Mouse (Mus musculus): ENCODE measurements around the gene Gng12. TPM values are rescaled to one million over a fixed set of nuclear protein-coding genes. Genes with fewer than 3 reads are reported as not detected.
"Not testable (repeated sequence)": the region's sequence is repeated elsewhere in the genome, so short reads cannot be mapped to it uniquely, and the experiment has no call there.

Gene Gng12
- polyA plus RNA-seq, 1 experiment, result 22.9 TPM

- WGBS, result 98% methylated on average over 2 of the region's 2 CpGs
- no peak overlapping the region for H3K27ac ChIP-seq (ENCODE audit: control insufficient read depth, insufficient read depth, low read depth, low read length, poor library complexity)
- no peak overlapping the region for H3K4me3 ChIP-seq (replicated peaks; ENCODE audit: control insufficient read depth, low read depth, low read length)
- peaks cover 2% of the 10 kb centered on the region; the same call in 1 of the 2 replicates for H3K4me1 ChIP-seq (ENCODE audit: control insufficient read depth, insufficient read depth, low read length)
- no peak for TF ChIP-seq POLR2A (IDR thresholded peaks at IDR 0.05; ENCODE audit: borderline replicate concordance, control insufficient read depth, low read depth, low read length)
- no peak for TF ChIP-seq CTCF (IDR thresholded peaks at IDR 0.05; ENCODE audit: control insufficient read depth, insufficient read depth, low read length)
Observed at GRCm38 (mm10) chr6:67030416-67030815, 134.2 kb downstream of the Gng12 start.

- TF ChIP-seq CTCF (IDR thresholded peaks at IDR 0.05; ENCODE audit: control insufficient read depth, insufficient read depth, low read length) (no peak), POLR2A (IDR thresholded peaks at IDR 0.05; ENCODE audit: borderline replicate concordance, control insufficient read depth, low read depth, low read length) (no peak)
- WGBS, result 88% methylated on average over 5 of the region's 5 CpGs
- Histone ChIP-seq H3K27ac (ENCODE audit: control insufficient read depth, insufficient read depth, low read depth, low read length, poor library complexity) (no peak overlapping the region), H3K4me1 (ENCODE audit: control insufficient read depth, insufficient read depth, low read length) (peaks cover 2% of the 10 kb centered on the region; the same call in 1 of the 2 replicates), H3K4me3 (replicated peaks; ENCODE audit: control insufficient read depth, low read depth, low read length) (no peak overlapping the region)
Observed at GRCm38 (mm10) chr6:67030846-67031245, 134.6 kb downstream of the Gng12 start.

- not testable (repeated sequence) for H3K4me3 ChIP-seq (replicated peaks; ENCODE audit: control insufficient read depth, low read depth, low read length); H3K4me1 ChIP-seq (ENCODE audit: control insufficient read depth, insufficient read depth, low read length)
Observed at GRCm38 (mm10) chr6:67032551-67032950, 136.4 kb downstream of the Gng12 start.

GRCm38 (mm10) chr6:67032972-67033371 is 136.8 kb downstream of the Gng12 start:
- WGBS, result 91% methylated on average over 3 of the region's 4 CpGs
- not testable (repeated sequence) for H3K4me1 ChIP-seq (ENCODE audit: control insufficient read depth, insufficient read depth, low read length); H3K4me3 ChIP-seq (replicated peaks; ENCODE audit: control insufficient read depth, low read depth, low read length); H3K27ac ChIP-seq (ENCODE audit: control insufficient read depth, insufficient read depth, low read depth, low read length, poor library complexity)

More at GRCm38 (mm10) chr6:67032551-67032950, 136.4 kb downstream of the Gng12 start:
- not testable (repeated sequence) for H3K27ac ChIP-seq (ENCODE audit: control insufficient read depth, insufficient read depth, low read depth, low read length, poor library complexity)

GRCm38 (mm10) chr6:67033604-67034003 is 137.4 kb downstream of the Gng12 start:
- 76% methylated on average over 4 of the region's 4 CpGs for WGBS
- H3K27ac ChIP-seq (ENCODE audit: control insufficient read depth, insufficient read depth, low read depth, low read length, poor library complexity), result no peak overlapping the region; the same call in 1 of the 2 replicates
- TF ChIP-seq POLR2A (IDR thresholded peaks at IDR 0.05; ENCODE audit: borderline replicate concordance, control insufficient read depth, low read depth, low read length) (no peak), CTCF (IDR thresholded peaks at IDR 0.05; ENCODE audit: control insufficient read depth, insufficient read depth, low read length) (no peak)
- H3K4me1 ChIP-seq (ENCODE audit: control insufficient read depth, insufficient read depth, low read length), result no peaks in the 10 kb centered on the region; the same call in 1 of the 2 replicates
- no peak overlapping the region for H3K4me3 ChIP-seq (replicated peaks; ENCODE audit: control insufficient read depth, low read depth, low read length)

- 24% methylated on average over 7 of the region's 7 CpGs for WGBS
Observed at GRCm38 (mm10) chr6:67034331-67035130, 138.3 kb downstream of the Gng12 start.

GRCm38 (mm10) chr6:67035388-67036299 is 139.4 kb downstream of the Gng12 start:
- 16% methylated on average over 19 of the region's 19 CpGs for WGBS

More at GRCm38 (mm10) chr6:67034331-67035130, 138.3 kb downstream of the Gng12 start:
- TF ChIP-seq POLR2A (IDR thresholded peaks at IDR 0.05; ENCODE audit: borderline replicate concordance, control insufficient read depth, low read depth, low read length), result no peak
- TF ChIP-seq CTCF (IDR thresholded peaks at IDR 0.05; ENCODE audit: control insufficient read depth, insufficient read depth, low read length), result no peak
- Histone ChIP-seq H3K4me1 (ENCODE audit: control insufficient read depth, insufficient read depth, low read length) (no peaks in the 10 kb centered on the region; the same call in 1 of the 2 replicates), H3K4me3 (replicated peaks; ENCODE audit: control insufficient read depth, low read depth, low read length) (peak overlapping the region; percentile 54), H3K27ac (ENCODE audit: control insufficient read depth, insufficient read depth, low read depth, low read length, poor library complexity) (peak overlapping the region; percentile 66)

GRCm38 (mm10) chr6:67036356-67036811 is 140.2 kb downstream of the Gng12 start:
- peak; percentile 86 for TF ChIP-seq CTCF (IDR thresholded peaks at IDR 0.05; ENCODE audit: control insufficient read depth, insufficient read depth, low read length)
- peak; percentile 76; the same call in 1 of the 2 replicates for TF ChIP-seq POLR2A (IDR thresholded peaks at IDR 0.05; ENCODE audit: borderline replicate concordance, control insufficient read depth, low read depth, low read length)
- Histone ChIP-seq H3K4me1 (ENCODE audit: control insufficient read depth, insufficient read depth, low read length) (no peaks in the 10 kb centered on the region; the same call in 1 of the 2 replicates), H3K4me3 (replicated peaks; ENCODE audit: control insufficient read depth, low read depth, low read length) (peak overlapping the region; percentile 99), H3K27ac (ENCODE audit: control insufficient read depth, insufficient read depth, low read depth, low read length, poor library complexity) (peak overlapping the region; percentile 99)
- WGBS, result under 1% methylated on average over 29 of the region's 29 CpGs

More at GRCm38 (mm10) chr6:67035388-67036299, 139.4 kb downstream of the Gng12 start:
- Histone ChIP-seq H3K4me1 (ENCODE audit: control insufficient read depth, insufficient read depth, low read length) (no peaks in the 10 kb centered on the region; the same call in 1 of the 2 replicates), H3K4me3 (replicated peaks; ENCODE audit: control insufficient read depth, low read depth, low read length) (peak overlapping the region; percentile 99), H3K27ac (ENCODE audit: control insufficient read depth, insufficient read depth, low read depth, low read length, poor library complexity) (peak overlapping the region; percentile 99)
- TF ChIP-seq CTCF (IDR thresholded peaks at IDR 0.05; ENCODE audit: control insufficient read depth, insufficient read depth, low read length), result no peak
- TF ChIP-seq POLR2A (IDR thresholded peaks at IDR 0.05; ENCODE audit: borderline replicate concordance, control insufficient read depth, low read depth, low read length), result no peak; the same call in 1 of the 2 replicates

Data from bone marrow, adult 2 months (tissue).